Mouse (Mus musculus) ovary, postnatal 10 days (tissue): ENCODE results near the gene Gm47289.

ENCODE experiments used
- DNase-seq: peaks from one replicate; pipeline ENCODE4 v3.0.0; 2022; ENCODE audit warnings: low spot score

Gm47289 gene

GRCm38 (mm10) chr9:119158861-119159260 is at the start of gene Gm47289:
Gene Gm47289 (plus strand): TSS chr9:119159161.
- DNase-seq, result no peak

DNA sequence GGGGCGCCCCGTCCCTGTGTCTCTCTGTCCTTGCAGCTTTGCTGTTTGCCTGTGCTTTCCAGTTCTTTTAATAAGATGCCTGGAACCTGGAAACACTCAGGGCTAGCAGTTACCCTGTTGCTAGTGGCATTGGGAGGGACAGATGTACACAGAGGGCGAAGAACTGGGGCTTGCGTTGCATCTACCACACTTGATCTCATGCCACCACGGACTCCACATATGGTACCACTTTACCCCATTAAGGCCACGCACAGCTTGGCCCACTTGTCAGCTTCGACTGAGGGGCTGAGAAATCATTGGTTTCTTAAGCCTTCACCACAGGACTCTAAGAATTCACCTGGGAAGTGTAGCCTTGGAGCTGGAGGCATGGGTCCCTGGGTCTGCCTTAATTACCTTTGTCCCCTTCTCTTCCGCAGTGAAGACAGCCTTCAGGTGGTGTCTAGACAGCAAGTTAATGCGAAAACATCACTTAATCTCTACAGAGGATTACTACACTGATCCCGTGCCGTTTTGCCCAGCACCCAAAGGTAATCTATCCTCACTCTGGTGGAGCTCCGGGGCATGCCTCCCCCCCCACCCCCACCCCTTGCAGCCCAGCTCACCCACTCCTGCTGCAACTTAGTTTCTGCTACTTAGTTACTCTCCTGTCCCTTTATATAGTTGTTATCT is 49.1 kb upstream of the Gm47289 start:
- no peak for DNase-seq

- no peak for DNase-seq
Measured at GRCm38 (mm10) chr9:119110640-119111039, 48.3 kb upstream of the Gm47289 start.

GRCm38 (mm10) chr9:119114911-119115310 is 44.0 kb upstream of the Gm47289 start:
- DNase-seq, result no peak

GRCm38 (mm10) chr9:119119409-119120167 is 39.4 kb upstream of the Gm47289 start:
- DNase-seq, result no peak

GRCm38 (mm10) chr9:119120168-119120560 is 38.8 kb upstream of the Gm47289 start:
- no peak for DNase-seq

DNA sequence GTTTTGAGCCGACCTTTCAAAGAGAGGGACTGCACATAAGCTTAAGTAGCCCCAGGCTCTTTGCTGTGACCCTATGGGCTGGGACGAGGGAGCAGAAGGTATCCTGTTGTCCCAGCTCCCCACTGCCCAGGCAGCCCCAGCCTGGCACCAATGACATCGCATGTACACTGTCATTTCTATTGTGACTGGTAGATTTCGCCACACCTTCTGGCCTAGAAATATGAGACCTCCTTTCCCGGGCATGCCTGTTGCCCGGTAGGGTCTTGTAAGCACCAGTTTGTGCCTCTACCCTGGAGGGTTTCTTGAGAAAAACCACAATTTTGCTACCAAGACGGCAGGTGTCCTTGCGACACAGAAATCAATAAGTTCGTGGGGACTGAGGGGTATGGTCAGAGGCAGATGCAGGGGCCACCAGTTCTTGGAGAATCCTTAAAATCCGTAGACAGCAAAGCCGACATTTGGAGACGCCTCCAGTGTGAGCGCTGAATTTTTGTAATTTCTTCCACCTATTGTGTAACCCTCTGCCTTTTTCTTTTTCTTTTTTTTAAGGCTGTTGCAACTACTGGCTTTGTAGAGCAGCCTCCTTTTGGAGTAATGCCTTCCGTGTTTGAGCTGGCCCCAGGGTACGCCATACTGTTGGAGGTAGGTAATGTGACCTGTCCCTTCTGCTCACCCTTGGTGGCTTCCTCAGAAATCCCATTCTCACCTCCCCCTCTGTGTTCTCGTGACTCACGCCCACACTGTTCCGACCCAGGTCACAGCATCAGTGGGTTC is 36.2 kb upstream of the Gm47289 start:
- DNase-seq, result no peak

DNA sequence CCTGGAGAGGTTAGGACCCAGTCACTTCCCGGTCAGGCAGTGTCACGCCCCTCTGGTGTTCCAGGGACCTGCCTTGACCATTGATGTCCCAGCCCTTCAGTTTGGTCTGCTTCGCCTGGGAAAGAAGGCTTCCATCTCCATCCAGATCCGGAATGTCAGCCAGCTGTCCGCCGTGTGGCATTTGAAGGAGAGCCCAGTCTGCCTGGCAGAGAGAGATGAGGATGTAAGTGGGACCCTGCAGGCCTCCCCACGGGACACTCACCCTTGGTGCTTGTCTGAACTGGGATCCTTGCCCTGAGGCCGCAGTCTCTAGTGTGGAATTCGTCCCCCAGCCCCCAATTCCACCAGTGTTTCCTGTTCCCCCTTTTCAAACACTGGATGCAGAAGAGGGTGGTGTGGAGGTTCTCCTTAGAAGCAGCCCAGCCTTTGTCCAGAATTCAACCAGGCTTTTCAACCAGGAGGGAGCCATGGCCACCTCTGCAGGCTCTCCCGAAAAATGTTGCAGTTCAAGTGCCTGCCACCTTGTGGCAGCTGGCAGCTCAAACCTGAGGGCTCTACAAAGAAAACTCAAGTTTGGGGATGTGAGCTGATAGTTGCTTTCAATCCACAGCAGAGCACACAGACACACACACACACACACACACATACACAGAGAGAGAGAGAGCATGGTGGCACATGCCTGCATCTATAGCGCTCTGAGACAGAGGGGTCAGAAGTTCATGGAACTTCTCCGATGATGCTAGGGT is 30.4 kb upstream of the Gm47289 start:
- no peak for DNase-seq

- no peak for DNase-seq
Measured at GRCm38 (mm10) chr9:119130692-119131091, 28.3 kb upstream of the Gm47289 start.

GRCm38 (mm10) chr9:119138836-119139235 is 20.1 kb upstream of the Gm47289 start:
- no peak for DNase-seq

- DNase-seq, result no peak
Measured at GRCm38 (mm10) chr9:119142066-119142465, 16.9 kb upstream of the Gm47289 start.

- DNase-seq, result no peak
Measured at GRCm38 (mm10) chr9:119143372-119143771, 15.6 kb upstream of the Gm47289 start.

DNA sequence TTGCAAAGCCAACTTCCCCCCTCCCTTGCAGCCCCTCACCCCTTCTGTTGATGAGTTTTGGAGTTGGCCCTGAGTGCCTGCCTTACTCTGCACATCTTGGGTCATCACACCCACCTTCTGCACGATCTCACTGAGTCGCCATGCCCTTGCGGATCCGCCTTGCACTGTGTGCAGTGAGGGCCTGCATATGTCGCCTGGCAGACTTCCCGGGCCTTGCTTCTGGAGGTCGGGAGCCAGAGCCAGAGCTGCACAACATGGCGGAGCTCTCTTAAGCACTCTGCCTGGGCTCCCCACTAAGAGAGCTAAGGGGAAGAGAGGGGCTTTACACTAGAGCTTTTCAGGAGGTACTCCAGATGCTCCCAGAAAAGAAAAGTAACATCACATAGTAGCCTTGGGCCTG is 14.3 kb upstream of the Gm47289 start:
- no peak for DNase-seq

GRCm38 (mm10) chr9:119145137-119145536 is 13.8 kb upstream of the Gm47289 start:
- no peak for DNase-seq

DNA sequence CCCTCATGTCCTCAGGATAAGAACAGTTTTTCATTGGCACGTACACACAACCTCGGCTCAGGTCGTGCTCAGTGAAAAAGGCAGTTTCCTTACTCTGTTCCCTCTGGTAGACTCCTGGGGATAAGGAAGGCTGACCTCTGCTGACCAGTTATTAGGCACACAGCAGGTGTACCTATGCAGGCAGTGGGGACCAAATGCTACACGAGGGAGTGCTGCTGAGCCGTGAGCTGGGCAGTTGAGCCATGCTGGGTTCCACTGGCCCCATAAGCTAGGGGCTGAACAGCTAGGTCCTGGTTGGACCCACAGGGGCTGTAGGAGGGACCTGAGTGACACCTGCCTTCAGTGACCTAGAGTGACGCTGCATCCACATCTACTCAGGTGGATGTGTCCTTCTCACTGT is 13.3 kb upstream of the Gm47289 start:
- DNase-seq, result no peak

DNA sequence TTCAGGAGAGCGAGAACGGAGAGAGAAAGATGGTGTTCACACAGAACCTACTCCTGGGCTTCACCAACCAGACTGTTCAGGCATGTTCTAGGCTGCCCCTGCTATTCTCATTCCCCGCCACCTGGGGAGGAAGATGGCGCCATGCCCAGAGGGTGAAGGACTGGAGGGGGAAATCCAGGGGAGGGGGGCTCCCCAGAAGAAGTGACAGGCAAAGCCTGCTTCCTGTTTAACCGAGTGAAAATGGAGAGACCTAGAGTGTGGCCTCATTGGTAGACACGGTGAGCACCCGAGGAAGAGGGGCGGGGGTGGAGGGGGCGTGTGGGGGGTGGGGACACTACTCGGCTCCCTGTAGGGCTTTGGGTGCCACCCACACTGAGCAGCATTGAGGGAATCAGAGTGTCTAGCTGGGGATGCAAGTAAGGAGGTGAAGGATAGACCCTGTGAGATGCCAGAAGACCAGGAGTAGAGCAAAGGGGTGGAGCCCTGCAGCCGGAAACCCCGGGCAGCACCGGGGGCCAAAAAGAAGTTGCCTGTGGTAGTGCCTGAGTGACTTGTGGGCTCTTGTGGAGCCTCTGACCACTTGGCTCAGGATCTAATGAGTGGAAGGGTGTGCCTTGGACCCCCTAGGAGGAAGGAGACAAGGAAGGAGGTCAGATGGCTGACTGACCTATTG is 12.7 kb upstream of the Gm47289 start:
- no peak for DNase-seq

DNA sequence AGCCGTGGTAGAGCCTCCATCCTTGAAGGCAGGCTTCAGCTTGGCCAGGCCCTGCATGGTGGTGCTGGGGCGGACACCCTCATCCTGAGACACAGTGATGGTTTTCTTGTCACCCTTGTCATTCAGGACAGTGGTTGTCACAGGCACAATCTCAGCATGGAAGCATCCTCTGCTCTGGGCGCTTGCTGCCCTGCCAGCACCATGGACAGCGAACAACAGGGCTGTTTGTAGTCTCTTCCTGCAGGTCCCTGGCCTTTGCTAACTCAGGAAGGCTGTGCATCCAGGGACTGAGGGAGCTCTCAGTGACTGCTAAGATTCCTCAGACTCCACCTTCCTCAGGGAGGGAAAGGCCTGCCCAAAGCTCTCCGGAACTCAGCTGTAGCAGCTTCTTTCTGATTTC is 9.4 kb upstream of the Gm47289 start:
- peak; percentile 15 for DNase-seq

DNA sequence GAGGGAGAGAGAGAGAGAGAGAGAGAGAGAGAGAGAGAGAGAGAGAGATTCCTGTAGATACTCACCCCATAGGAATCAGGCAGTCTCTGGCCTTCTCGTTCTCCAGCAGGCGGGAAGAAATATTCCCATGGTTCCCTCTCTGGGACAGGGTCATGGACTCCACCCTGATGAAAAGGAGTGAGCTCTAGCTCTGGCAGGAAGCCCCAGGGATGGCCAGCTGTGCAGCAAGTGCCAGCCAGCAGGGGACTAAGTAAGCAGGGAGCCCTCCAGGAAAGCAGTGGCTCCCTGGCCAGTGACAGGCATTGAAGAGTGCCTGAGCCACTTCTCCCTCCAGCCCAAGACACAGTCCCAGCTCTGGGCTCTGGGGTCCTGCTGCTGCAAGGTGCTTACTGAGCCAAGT is 7.2 kb upstream of the Gm47289 start:
- no peak for DNase-seq

GRCm38 (mm10) chr9:119155416-119155815 is 3.5 kb upstream of the Gm47289 start:
- no peak for DNase-seq

- DNase-seq, result no peak
Measured at GRCm38 (mm10) chr9:119155826-119156225, 3.1 kb upstream of the Gm47289 start.
